Mouse (Mus musculus) brain, embryonic 14.5 days (tissue): ENCODE measurements around the gene Tpp1.

Experiments used
- CTCF ChIP-seq: fragments of 200-500 bp; IDR thresholded peaks from 2 replicates; pipeline ENCODE4 v1.5.1; 2012; ENCODE audit warnings: inconsistent platforms, mild to moderate bottlenecking, moderate library complexity, borderline replicate concordance; ENCODE audit not compliant: insufficient read depth, insufficient read length; ENCODE audit errors: extremely low read depth
- POLR2A ChIP-seq: fragments of 200-500 bp; IDR thresholded peaks from 2 replicates; pipeline ENCODE4 v1.6.1; 2012; ENCODE audit warnings: mild to moderate bottlenecking, inconsistent platforms, borderline replicate concordance; ENCODE audit not compliant: poor library complexity, insufficient read depth, insufficient read length, severe bottlenecking; ENCODE audit errors: extremely low read depth

GRCm38 (mm10) chr7:105740089-105740795 is 11.8 kb downstream of the Tpp1 start:
- TF ChIP-seq CTCF = no peak
- TF ChIP-seq POLR2A = no peak
